Mouse (Mus musculus) liver, embryonic 14.5 days (tissue): ENCODE results near the gene Klk12.

Experiments
- CTCF ChIP-seq: IDR thresholded peaks from 2 replicates; pipeline ENCODE4 v1.5.1; 2016; ENCODE audit warnings: antibody characterized with exemption, low read depth, control low read depth
- EP300 ChIP-seq: IDR thresholded peaks from 2 replicates; pipeline ENCODE4 v1.6.1; 2016; ENCODE audit warnings: antibody characterized with exemption, low read depth

GRCm38 (mm10) chr7:43797844-43798462 lies 29.3 kb downstream of the Klk12 start:
- no peak for TF ChIP-seq CTCF
- no peak for TF ChIP-seq EP300
